Mouse (Mus musculus) liver, postnatal 0 days (tissue): ENCODE results near the gene Sdhaf1. TPM values are rescaled to one million over a fixed set of nuclear protein-coding genes. Genes with fewer than 3 reads are reported as not detected.
A peak's percentile ranks its signal among the peaks of the same experiment; 100 is the strongest.

Source experiments
- ATAC-seq: fragments of 200-750 bp; cut with Nextera tagmentation; 2 replicates; pipeline ENCODE4 v1.8.0; 2017; ENCODE audit warnings: mild to moderate bottlenecking, moderate library complexity
- DNase-seq: peaks from one replicate; pipeline ENCODE4 v3.0.0-alpha.2; 2016
- H3K27ac ChIP-seq: fragments of 300-500 bp; sonication (generic); 2 replicates; pipeline ENCODE4 v1.5.1; 2014; ENCODE audit warnings: antibody characterized with exemption, moderate library complexity, mild to moderate bottlenecking, low read depth
- H3K27me3 ChIP-seq: fragments of 300-500 bp; sonication (generic); 2 replicates; pipeline ENCODE4 v1.6.1; 2014; ENCODE audit warnings: low read length, control low read depth, mixed read lengths; ENCODE audit not compliant: insufficient read depth
- H3K36me3 ChIP-seq: fragments of 300-500 bp; sonication (generic); replicated peaks from 2 replicates; pipeline ENCODE4 v1.6.1; 2014; ENCODE audit warnings: mild to moderate bottlenecking, control low read depth, low read length, moderate library complexity, mixed read lengths; ENCODE audit not compliant: insufficient read depth
- H3K4me1 ChIP-seq: fragments of 300-500 bp; sonication (generic); 2 replicates; pipeline ENCODE4 v1.6.1; 2014; ENCODE audit warnings: antibody characterized with exemption, mild to moderate bottlenecking, control low read depth; ENCODE audit not compliant: insufficient read depth
- H3K4me2 ChIP-seq: fragments of 300-500 bp; sonication (generic); 2 replicates; pipeline ENCODE4 v1.6.1; 2014; ENCODE audit warnings: low read depth, mild to moderate bottlenecking, low read length, moderate library complexity, mixed read lengths
- H3K4me3 ChIP-seq: fragments of 300-500 bp; sonication (generic); 2 replicates; pipeline ENCODE4 v1.5.1; 2014; ENCODE audit warnings: low read depth, low read length
- H3K9ac ChIP-seq: fragments of 300-500 bp; sonication (generic); replicated peaks from 2 replicates; pipeline ENCODE4 v1.6.1; 2014; ENCODE audit warnings: mild to moderate bottlenecking, moderate library complexity
- H3K9me3 ChIP-seq: fragments of 300-500 bp; sonication (generic); 2 replicates; pipeline ENCODE4 v1.6.1; 2016; ENCODE audit warnings: mild to moderate bottlenecking, control low read depth, low read length, mixed read lengths
- CTCF ChIP-seq: sonication (generic); IDR thresholded peaks from 2 replicates; pipeline ENCODE4 v1.5.1; 2016; ENCODE audit warnings: antibody characterized with exemption, low read depth
- EP300 ChIP-seq: IDR thresholded peaks from 2 replicates; pipeline ENCODE4 v1.6.1; 2016; ENCODE audit warnings: antibody characterized with exemption, low read depth, mild to moderate bottlenecking
- WGBS: fragments of 180-500 bp; shearing (Covaris S2); extraction: QIAGEN DNeasy Blood & Tissue Kit; methylation state at CpG from one replicate; pipeline ENCODE4 v1.1.7; 2014; ENCODE audit not compliant: insufficient replicate concordance; 5-methylcytosine and 5-hydroxymethylcytosine counted together
- polyA plus RNA-seq: library from polyadenylated mRNA; unstranded; fragments of >200 nt; fragmentation: Nextera tagmentation; extraction: Ambion mirVana; gene quantifications from 2 replicates; pipeline ENCODE4 v1.2.1, GENCODE M21; 2015

Gene Sdhaf1
- polyA plus RNA-seq, 1 experiment from 2014 or later, result 14.0 TPM

DNA sequence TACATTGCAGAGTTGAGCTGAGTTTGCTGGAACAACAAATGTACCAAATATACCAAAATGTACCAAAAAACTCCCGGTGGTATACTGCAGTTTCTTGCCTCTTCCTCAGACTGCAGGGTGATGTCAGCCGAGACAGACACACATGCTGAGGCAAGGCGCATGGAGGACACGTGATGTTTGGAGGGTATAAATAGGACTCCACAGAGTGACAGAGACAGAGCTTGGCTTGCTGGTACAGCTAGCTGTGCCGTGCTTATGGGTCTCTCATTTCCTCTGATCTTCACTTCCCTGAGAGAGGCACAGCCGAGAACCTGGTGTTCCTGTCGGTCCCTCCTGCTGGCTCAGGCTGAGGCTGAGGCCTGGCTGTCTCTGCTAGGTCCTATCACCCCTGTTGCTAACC lies 41.0 kb downstream of the Sdhaf1 start:
- TF ChIP-seq EP300, result no peak
- no peak for TF ChIP-seq CTCF
- no peak overlapping the region for H3K27ac ChIP-seq
- H3K4me2 ChIP-seq, result no peak overlapping the region
- peaks cover 15% of the 10 kb centered on the region for H3K4me1 ChIP-seq
- no peak for DNase-seq
- 75% methylated on average over 7 of the region's 7 CpGs for WGBS
- no peaks in the 10 kb centered on the region for H3K36me3 ChIP-seq
- H3K9me3 ChIP-seq, result no peaks in the 10 kb centered on the region
- H3K27me3 ChIP-seq, result no peaks in the 10 kb centered on the region
- no peak overlapping the region for H3K4me3 ChIP-seq
- ATAC-seq, result no peak
- H3K9ac ChIP-seq, result no peak overlapping the region

DNA sequence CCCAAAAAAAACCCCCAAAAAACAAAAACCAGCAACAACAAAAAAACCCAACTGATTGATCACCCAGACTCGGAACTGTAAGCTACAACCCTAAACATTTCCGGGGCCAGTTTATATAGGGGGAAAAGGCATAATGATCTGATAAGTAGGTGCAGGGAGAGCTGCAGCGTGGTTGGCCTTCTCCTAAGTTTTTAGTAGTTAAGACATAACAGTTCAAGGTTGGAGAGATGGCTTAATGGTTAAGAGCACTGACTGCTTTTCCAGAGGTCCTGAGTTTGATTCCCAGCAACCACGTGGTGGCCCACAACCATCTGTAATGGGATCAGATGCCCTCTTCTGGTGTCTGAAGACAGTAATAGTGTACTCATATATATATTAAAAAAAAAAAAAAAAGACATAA lies 42.2 kb downstream of the Sdhaf1 start:
- Histone ChIP-seq H3K9ac (no peak overlapping the region; the same call in 1 of the 2 replicates), H3K9me3 (no peaks in the 10 kb centered on the region), H3K27me3 (no peaks in the 10 kb centered on the region), H3K27ac (no peak overlapping the region), H3K4me2 (no peak overlapping the region), H3K36me3 (no peaks in the 10 kb centered on the region), H3K4me1 (peaks cover 15% of the 10 kb centered on the region), H3K4me3 (no peak overlapping the region)
- DNase-seq (no peak), ATAC-seq (no peak)
- TF ChIP-seq CTCF (no peak), EP300 (no peak)
- 72% methylated on average over 4 of the region's 4 CpGs for WGBS

DNA sequence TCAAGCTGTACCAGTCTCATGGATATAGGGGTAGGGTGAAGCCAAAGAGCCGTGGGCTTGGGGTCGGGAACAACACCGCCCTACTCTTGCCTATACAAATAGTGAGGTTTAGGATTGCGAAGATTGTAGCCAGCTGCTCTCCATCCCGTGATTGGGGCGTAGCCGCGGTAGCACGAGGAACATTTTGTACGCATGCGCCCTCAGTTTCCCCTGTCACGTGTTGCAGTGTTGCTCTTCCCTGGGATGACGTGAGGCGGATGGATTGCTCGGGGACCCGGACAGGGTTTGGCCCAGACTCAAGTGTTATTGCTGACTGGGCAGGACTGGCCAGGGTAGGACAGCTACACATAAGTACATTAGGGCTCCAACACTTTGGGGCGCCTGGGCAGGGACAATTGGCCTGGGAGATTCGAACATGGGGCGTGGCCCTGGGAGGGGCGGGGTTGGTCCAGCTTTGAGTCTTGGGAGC lies 43.0 kb downstream of the Sdhaf1 start:
- ATAC-seq (peak; percentile 74), DNase-seq (peak; percentile 81)
- Histone ChIP-seq H3K4me2 (peak overlapping the region; percentile 97), H3K9me3 (no peaks in the 10 kb centered on the region), H3K27me3 (no peaks in the 10 kb centered on the region), H3K4me1 (peaks cover 15% of the 10 kb centered on the region), H3K36me3 (no peaks in the 10 kb centered on the region), H3K27ac (peak overlapping the region; percentile 96), H3K4me3 (peak overlapping the region; percentile 87), H3K9ac (peak overlapping the region; percentile 51)
- 1% methylated on average over 20 of the region's 20 CpGs for WGBS
- TF ChIP-seq CTCF, result no peak
- peak; percentile 46; the same call in 1 of the 2 replicates for TF ChIP-seq EP300

- under 1% methylated on average over 49 of the region's 49 CpGs for WGBS
- H3K27ac ChIP-seq, result peak within 1 kb of the TSS; percentile 96
- H3K9ac ChIP-seq, result peak within 1 kb of the TSS; percentile 77
- H3K4me2 ChIP-seq, result peak within 1 kb of the TSS; percentile 97
- peak within 1 kb of the TSS; percentile 87 for H3K4me3 ChIP-seq
- no peaks in the 10 kb centered on the region for H3K27me3 ChIP-seq
- peaks cover 15% of the 10 kb centered on the region for H3K4me1 ChIP-seq
- ATAC-seq (peak; percentile 95), DNase-seq (peak; percentile 95)
- peak; percentile 24 for TF ChIP-seq EP300
- TF ChIP-seq CTCF, result no peak
- H3K9me3 ChIP-seq, result no peaks in the 10 kb centered on the region
- no peaks in the 10 kb centered on the region; the same call in 1 of the 2 replicates for H3K36me3 ChIP-seq
These were observed 43.6 kb downstream of the Sdhaf1 start, which contains the start of the genes Thap8 and Wdr62 for GRCm38 (mm10) chr7:30279951-30280669. Gene Thap8, plus strand, starts transcription at chr7:30280094. Gene Wdr62, minus strand, starts transcription at chr7:30280419.

DNA sequence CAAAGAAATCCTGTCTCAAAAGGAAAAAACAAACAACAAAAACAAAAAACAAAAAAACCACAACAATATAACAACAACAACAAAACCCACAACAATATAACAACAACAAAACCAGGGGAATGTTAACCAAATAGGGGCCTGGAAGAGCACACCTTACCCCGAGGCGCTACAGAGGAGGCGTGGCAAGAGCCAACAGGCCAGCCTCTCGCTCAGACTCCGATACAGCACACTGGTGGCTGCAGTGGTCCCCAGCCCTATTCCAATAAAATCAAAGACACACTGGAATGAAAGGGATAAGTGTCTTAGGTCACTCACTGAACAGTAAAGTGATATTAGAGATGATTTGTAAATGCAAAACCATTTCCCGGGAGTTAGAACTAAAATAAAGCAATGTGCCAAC lies 44.2 kb downstream of the Sdhaf1 start:
- H3K4me3 ChIP-seq, result peak overlapping the region; percentile 87
- ATAC-seq (no peak), DNase-seq (no peak)
- peak overlapping the region; percentile 96 for H3K27ac ChIP-seq
- H3K9me3 ChIP-seq, result no peaks in the 10 kb centered on the region
- WGBS, result 1% methylated on average over 6 of the region's 6 CpGs
- H3K4me2 ChIP-seq, result peak overlapping the region; percentile 97
- H3K4me1 ChIP-seq, result peaks cover 15% of the 10 kb centered on the region
- no peaks in the 10 kb centered on the region; the same call in 1 of the 2 replicates for H3K36me3 ChIP-seq
- H3K27me3 ChIP-seq, result no peaks in the 10 kb centered on the region
- TF ChIP-seq CTCF, result no peak
- TF ChIP-seq EP300, result no peak
- peak overlapping the region; percentile 77 for H3K9ac ChIP-seq

- Histone ChIP-seq H3K27ac (no peak overlapping the region), H3K4me3 (peak overlapping the region; percentile 87), H3K9me3 (no peaks in the 10 kb centered on the region), H3K4me2 (peak overlapping the region; percentile 97), H3K4me1 (peaks cover 15% of the 10 kb centered on the region), H3K27me3 (no peaks in the 10 kb centered on the region), H3K9ac (peak overlapping the region; percentile 77), H3K36me3 (no peaks in the 10 kb centered on the region; the same call in 1 of the 2 replicates)
- ATAC-seq (no peak), DNase-seq (no peak)
- no peak for TF ChIP-seq CTCF
- TF ChIP-seq EP300, result no peak
- 47% methylated on average over 2 of the region's 2 CpGs for WGBS
These were observed 44.8 kb downstream of the Sdhaf1 start for GRCm38 (mm10) chr7:30278911-30279310.
